Mouse (Mus musculus) midbrain, embryonic 13.5 days (tissue): ENCODE results near the gene Stk25. TPM values are rescaled to one million over a fixed set of nuclear protein-coding genes. Genes with fewer than 3 reads are reported as not detected.

Experiments used
- ATAC-seq: fragments of 200-750 bp; cut with Nextera tagmentation; 2 replicates; pipeline ENCODE4 v1.8.0; 2017; ENCODE audit warnings: mild to moderate bottlenecking, moderate TSS enrichment, moderate library complexity
- H3K27ac ChIP-seq: fragments of 300-500 bp; sonication (generic); 2 replicates; pipeline ENCODE4 v1.5.1; 2015; ENCODE audit warnings: inconsistent platforms, mild to moderate bottlenecking, moderate library complexity
- H3K27me3 ChIP-seq: fragments of 300-500 bp; sonication (generic); 2 replicates; pipeline ENCODE4 v1.6.1; 2015; ENCODE audit warnings: mild to moderate bottlenecking, inconsistent platforms
- H3K36me3 ChIP-seq: fragments of 300-500 bp; sonication (generic); 2 replicates; pipeline ENCODE4 v1.6.1; 2015; ENCODE audit warnings: mild to moderate bottlenecking, inconsistent platforms
- H3K4me1 ChIP-seq: fragments of 300-500 bp; sonication (generic); replicated peaks from 2 replicates; pipeline ENCODE4 v1.6.1; 2015; ENCODE audit warnings: inconsistent platforms
- H3K4me2 ChIP-seq: fragments of 300-500 bp; sonication (generic); replicated peaks from 2 replicates; pipeline ENCODE4 v1.6.1; 2015; ENCODE audit warnings: moderate library complexity, mild to moderate bottlenecking, inconsistent platforms
- H3K4me3 ChIP-seq: fragments of 300-500 bp; sonication (generic); replicated peaks from 2 replicates; pipeline ENCODE4 v1.5.1; 2015; ENCODE audit warnings: mild to moderate bottlenecking, inconsistent platforms
- H3K9ac ChIP-seq: fragments of 300-500 bp; sonication (generic); replicated peaks from 2 replicates; pipeline ENCODE4 v1.6.1; 2015; ENCODE audit warnings: mild to moderate bottlenecking, inconsistent platforms
- H3K9me3 ChIP-seq: fragments of 300-500 bp; sonication (generic); 2 replicates; pipeline ENCODE4 v1.6.1; 2016; ENCODE audit warnings: mild to moderate bottlenecking, inconsistent platforms
- WGBS: fragments of 180-500 bp; shearing (Covaris S2); methylation state at CpG from one replicate; pipeline ENCODE4 v1.1.7; 2015; 5-methylcytosine and 5-hydroxymethylcytosine counted together
- polyA plus RNA-seq: library from polyadenylated mRNA; unstranded; fragments of >200 nt; fragmentation: Nextera tagmentation; extraction: Ambion mirVana; gene quantifications from 2 replicates; pipeline ENCODE4 v1.2.1, GENCODE M21; 2015

The Stk25 gene
- polyA plus RNA-seq, 1 experiment from 2014 or later: 280 TPM

GRCm38 (mm10) chr1:93634481-93634891 lies 24.0 kb downstream of the Stk25 start:
- H3K9ac ChIP-seq: peak overlapping the region; percentile 80
- H3K4me2 ChIP-seq: peak overlapping the region; percentile 78
- no peaks in the 10 kb centered on the region for H3K9me3 ChIP-seq
- ATAC-seq: no peak
- 10% methylated on average over 6 of the region's 6 CpGs for WGBS
- peak overlapping the region; percentile 88 for H3K27ac ChIP-seq
- H3K4me1 ChIP-seq: peaks cover 24% of the 10 kb centered on the region
- H3K36me3 ChIP-seq: peaks cover 21% of the 10 kb centered on the region
- peak overlapping the region; percentile 85 for H3K4me3 ChIP-seq
- H3K27me3 ChIP-seq: no peaks in the 10 kb centered on the region

GRCm38 (mm10) chr1:93632723-93633122 lies 25.7 kb downstream of the Stk25 start:
- Histone ChIP-seq H3K9ac (no peak overlapping the region), H3K36me3 (peaks cover 36% of the 10 kb centered on the region), H3K27ac (no peak overlapping the region), H3K4me3 (no peak overlapping the region), H3K4me1 (peaks cover 24% of the 10 kb centered on the region), H3K9me3 (no peaks in the 10 kb centered on the region), H3K4me2 (no peak overlapping the region), H3K27me3 (no peaks in the 10 kb centered on the region)
- no peak for ATAC-seq
- 99% methylated on average over 3 of the region's 3 CpGs for WGBS

GRCm38 (mm10) chr1:93630796-93631195 lies 27.7 kb downstream of the Stk25 start:
- Histone ChIP-seq H3K27me3 (no peaks in the 10 kb centered on the region), H3K9me3 (no peaks in the 10 kb centered on the region), H3K4me2 (no peak overlapping the region), H3K9ac (no peak overlapping the region), H3K4me1 (peaks cover 18% of the 10 kb centered on the region), H3K4me3 (no peak overlapping the region), H3K27ac (no peak overlapping the region), H3K36me3 (peaks cover 56% of the 10 kb centered on the region)
- 96% methylated on average over 3 of the region's 3 CpGs for WGBS
- no peak for ATAC-seq

- 93% methylated on average over 1 of the region's 1 CpGs for WGBS
These were observed 34.0 kb downstream of the Stk25 start for GRCm38 (mm10) chr1:93624502-93624901.

GRCm38 (mm10) chr1:93618948-93619347 lies 39.5 kb downstream of the Stk25 start:
- ATAC-seq: peak; percentile 32; the same call in 1 of the 2 replicates
- H3K4me2 ChIP-seq: no peak overlapping the region
- no peaks in the 10 kb centered on the region for H3K9me3 ChIP-seq
- H3K9ac ChIP-seq: no peak overlapping the region
- no peaks in the 10 kb centered on the region for H3K4me1 ChIP-seq
- no peak overlapping the region for H3K27ac ChIP-seq
- no peaks in the 10 kb centered on the region for H3K27me3 ChIP-seq
- H3K4me3 ChIP-seq: no peak overlapping the region
- H3K36me3 ChIP-seq: peaks cover 53% of the 10 kb centered on the region
- 86% methylated on average over 5 of the region's 5 CpGs for WGBS

More at GRCm38 (mm10) chr1:93624502-93624901, 34.0 kb downstream of the Stk25 start:
- no peak overlapping the region for H3K27ac ChIP-seq
- H3K9ac ChIP-seq: no peak overlapping the region
- H3K9me3 ChIP-seq: no peaks in the 10 kb centered on the region
- peaks cover 96% of the 10 kb centered on the region for H3K36me3 ChIP-seq
- H3K4me2 ChIP-seq: no peak overlapping the region
- H3K4me1 ChIP-seq: no peaks in the 10 kb centered on the region
- no peaks in the 10 kb centered on the region for H3K27me3 ChIP-seq
- no peak overlapping the region for H3K4me3 ChIP-seq
- no peak for ATAC-seq

GRCm38 (mm10) chr1:93618059-93618748 lies 40.3 kb downstream of the Stk25 start:
- no peaks in the 10 kb centered on the region for H3K27me3 ChIP-seq
- H3K9ac ChIP-seq: no peak overlapping the region
- H3K36me3 ChIP-seq: peaks cover 45% of the 10 kb centered on the region
- WGBS: 87% methylated on average over 4 of the region's 4 CpGs
- H3K27ac ChIP-seq: no peak overlapping the region
- no peak overlapping the region for H3K4me3 ChIP-seq
- H3K4me1 ChIP-seq: no peaks in the 10 kb centered on the region
- H3K4me2 ChIP-seq: no peak overlapping the region
- no peaks in the 10 kb centered on the region for H3K9me3 ChIP-seq
- no peak for ATAC-seq

GRCm38 (mm10) chr1:93609762-93610161 lies 48.7 kb downstream of the Stk25 start:
- no peaks in the 10 kb centered on the region for H3K9me3 ChIP-seq
- H3K27ac ChIP-seq: no peak overlapping the region
- no peak overlapping the region for H3K9ac ChIP-seq
- no peaks in the 10 kb centered on the region for H3K27me3 ChIP-seq
- H3K4me1 ChIP-seq: no peaks in the 10 kb centered on the region
- no peaks in the 10 kb centered on the region for H3K36me3 ChIP-seq
- WGBS: 87% methylated on average over 8 of the region's 8 CpGs
- no peak overlapping the region for H3K4me3 ChIP-seq
- ATAC-seq: no peak
- no peak overlapping the region for H3K4me2 ChIP-seq

GRCm38 (mm10) chr1:93608696-93609245 lies 49.7 kb downstream of the Stk25 start:
- Histone ChIP-seq H3K4me2 (no peak overlapping the region), H3K9me3 (no peaks in the 10 kb centered on the region), H3K27me3 (no peaks in the 10 kb centered on the region), H3K36me3 (no peaks in the 10 kb centered on the region), H3K4me1 (no peaks in the 10 kb centered on the region), H3K9ac (no peak overlapping the region), H3K27ac (no peak overlapping the region), H3K4me3 (no peak overlapping the region)
- WGBS: 81% methylated on average over 4 of the region's 4 CpGs
- no peak for ATAC-seq

- Histone ChIP-seq H3K4me3 (no peak overlapping the region), H3K9me3 (no peaks in the 10 kb centered on the region), H3K36me3 (no peaks in the 10 kb centered on the region), H3K4me2 (no peak overlapping the region), H3K4me1 (no peaks in the 10 kb centered on the region), H3K27ac (no peak overlapping the region), H3K27me3 (no peaks in the 10 kb centered on the region), H3K9ac (no peak overlapping the region)
- WGBS: 84% methylated on average over 14 of the region's 14 CpGs
- ATAC-seq: no peak
These were observed 51.1 kb downstream of the Stk25 start for GRCm38 (mm10) chr1:93607090-93608083.

GRCm38 (mm10) chr1:93603921-93604320 lies 54.5 kb downstream of the Stk25 start:
- Histone ChIP-seq H3K27me3 (no peaks in the 10 kb centered on the region), H3K9me3 (no peaks in the 10 kb centered on the region), H3K36me3 (no peaks in the 10 kb centered on the region), H3K4me1 (no peaks in the 10 kb centered on the region), H3K4me3 (no peak overlapping the region), H3K4me2 (no peak overlapping the region), H3K27ac (no peak overlapping the region), H3K9ac (no peak overlapping the region)
- no peak for ATAC-seq
- WGBS: 94% methylated on average over 12 of the region's 12 CpGs

- H3K36me3 ChIP-seq: no peaks in the 10 kb centered on the region
- H3K27ac ChIP-seq: no peak overlapping the region
- H3K9me3 ChIP-seq: no peaks in the 10 kb centered on the region
- no peaks in the 10 kb centered on the region for H3K4me1 ChIP-seq
- H3K9ac ChIP-seq: no peak overlapping the region
- WGBS: 81% methylated on average over 4 of the region's 4 CpGs
- no peaks in the 10 kb centered on the region for H3K27me3 ChIP-seq
- no peak overlapping the region for H3K4me3 ChIP-seq
- H3K4me2 ChIP-seq: no peak overlapping the region
- no peak for ATAC-seq
These were observed 55.5 kb downstream of the Stk25 start for GRCm38 (mm10) chr1:93602911-93603310.

GRCm38 (mm10) chr1:93595916-93596315 lies 62.5 kb downstream of the Stk25 start:
- H3K36me3 ChIP-seq: no peaks in the 10 kb centered on the region
- no peaks in the 10 kb centered on the region for H3K27me3 ChIP-seq
- H3K9me3 ChIP-seq: peaks cover 5% of the 10 kb centered on the region; the same call in 1 of the 2 replicates
- H3K27ac ChIP-seq: no peak overlapping the region
- H3K4me1 ChIP-seq: no peaks in the 10 kb centered on the region
- no peak overlapping the region for H3K9ac ChIP-seq
- H3K4me2 ChIP-seq: no peak overlapping the region
- no peak for ATAC-seq
- 72% methylated on average over 6 of the region's 6 CpGs for WGBS
- H3K4me3 ChIP-seq: no peak overlapping the region
